Mouse (Mus musculus) MEL (cell line): ENCODE data around the gene Gnb3. TPM values are rescaled to one million over a fixed set of nuclear protein-coding genes. Genes with fewer than 3 reads are reported as not detected.

ENCODE experiments used
- DNase-seq: peaks from one replicate; pipeline ENCODE4 v3.0.0; 2011; ENCODE audit warnings: low read depth, low spot score
- H3K27ac ChIP-seq: 2 replicates; pipeline ENCODE4 v1.5.1; 2012; ENCODE audit warnings: low read depth, mild to moderate bottlenecking, control low read depth, low read length, moderate library complexity; ENCODE audit not compliant: control insufficient read depth
- H3K27me3 ChIP-seq, 2 experiments: fragments of 150-350 bp in 1 of 2; sonication (generic) in 1 of 2; 2 replicates each; pipeline ENCODE4 v1.6.1; 2012; ENCODE audit warnings: low read length in 2 of 2, mild to moderate bottlenecking in 2 of 2, improper control_type of control experiment in 1 of 2, moderate library complexity in 1 of 2; ENCODE audit not compliant: insufficient read depth in 2 of 2, control insufficient read depth in 1 of 2
- H3K36me3 ChIP-seq, 2 experiments: 2 replicates each; pipeline ENCODE4 v1.6.1; 2012 to 2014; ENCODE audit warnings: low read length in 2 of 2, improper control_type of control experiment in 1 of 2, inconsistent platforms in 1 of 2, mild to moderate bottlenecking in 1 of 2; ENCODE audit not compliant: insufficient read depth in 2 of 2, control insufficient read depth in 1 of 2
- H3K4me1 ChIP-seq, 2 experiments: fragments of 150-350 bp in 1 of 2; sonication (generic) in 1 of 2; 2 replicates each; pipeline ENCODE4 v1.6.1; 2012; ENCODE audit warnings: low read length in 2 of 2, improper control_type of control experiment in 1 of 2, mild to moderate bottlenecking in 1 of 2; ENCODE audit not compliant: insufficient read depth in 2 of 2, control insufficient read depth in 1 of 2
- H3K4me3 ChIP-seq, 2 experiments: fragments of 150-350 bp in 1 of 2; sonication (generic) in 1 of 2; 2 replicates each; pipeline ENCODE4 v1.5.1; 2012; ENCODE audit warnings: low read depth in 2 of 2, low read length in 2 of 2, mild to moderate bottlenecking in 2 of 2, moderate library complexity in 2 of 2, control low read depth in 1 of 2, improper control_type of control experiment in 1 of 2; ENCODE audit not compliant: control insufficient read depth in 1 of 2, insufficient read depth in 1 of 2
- H3K79me2 ChIP-seq: 2 replicates; pipeline ENCODE4 v1.6.1; 2012; ENCODE audit warnings: mild to moderate bottlenecking, low read length, moderate library complexity; ENCODE audit not compliant: control insufficient read depth, poor library complexity, insufficient read depth
- H3K9ac ChIP-seq: 2 replicates; pipeline ENCODE4 v1.6.1; 2012; ENCODE audit warnings: low read depth, mild to moderate bottlenecking, control low read depth, low read length, moderate library complexity; ENCODE audit not compliant: control insufficient read depth, poor library complexity, severe bottlenecking
- H3K9me3 ChIP-seq: fragments of 150-350 bp; sonication (generic); replicated peaks from 2 replicates; pipeline ENCODE4 v1.6.1; 2012; ENCODE audit warnings: mild to moderate bottlenecking, low read length, improper control_type of control experiment, moderate library complexity; ENCODE audit not compliant: insufficient read depth
- BHLHE40 ChIP-seq: IDR thresholded peaks from 2 replicates; pipeline ENCODE4 v1.6.1; 2012; ENCODE audit warnings: low read depth, mild to moderate bottlenecking, inconsistent platforms, low read length, improper control_type of control experiment, borderline replicate concordance
- CHD1 ChIP-seq: IDR thresholded peaks from 2 replicates; pipeline ENCODE4 v1.6.1; 2012; ENCODE audit warnings: low read depth, mild to moderate bottlenecking, inconsistent platforms, low read length, improper control_type of control experiment
- CHD2 ChIP-seq: IDR thresholded peaks from 2 replicates; pipeline ENCODE4 v1.6.1; 2011; ENCODE audit warnings: low read length, improper control_type of control experiment
- CTCF ChIP-seq, 3 experiments: IDR thresholded peaks in 2 of 3; conservative IDR thresholded peaks in 1 of 3; 2 replicates each; pipeline ENCODE4 v1.5.1; 2011 to 2012; ENCODE audit warnings: low read length in 3 of 3, low read depth in 2 of 3, mild to moderate bottlenecking in 2 of 3, improper control_type of control experiment in 1 of 3, inconsistent platforms in 1 of 3, mixed read lengths in 1 of 3, moderate library complexity in 1 of 3; ENCODE audit not compliant: control insufficient read depth in 1 of 3, insufficient read depth in 1 of 3, poor library complexity in 1 of 3, severe bottlenecking in 1 of 3
- E2F4 ChIP-seq: IDR thresholded peaks from 2 replicates; pipeline ENCODE4 v1.6.1; 2011; ENCODE audit warnings: low read depth, low read length, improper control_type of control experiment, borderline replicate concordance
- ELF1 ChIP-seq: IDR thresholded peaks from 2 replicates; pipeline ENCODE4 v1.6.1; 2014; ENCODE audit warnings: low read depth, mild to moderate bottlenecking, inconsistent platforms, low read length, improper control_type of control experiment, moderate library complexity
- GABPA ChIP-seq: IDR thresholded peaks from 2 replicates; pipeline ENCODE4 v1.6.1; 2012; ENCODE audit warnings: low read depth, mild to moderate bottlenecking, inconsistent platforms, low read length, improper control_type of control experiment, moderate library complexity
- HCFC1 ChIP-seq: IDR thresholded peaks from 2 replicates; pipeline ENCODE4 v1.6.1; 2012; ENCODE audit warnings: low read depth, mild to moderate bottlenecking, inconsistent platforms, low read length, improper control_type of control experiment, moderate library complexity
- JUND ChIP-seq: IDR thresholded peaks from 2 replicates; pipeline ENCODE4 v1.6.1; 2011; ENCODE audit warnings: low read depth, mild to moderate bottlenecking, improper control_type of control experiment, low read length
- KAT2A ChIP-seq: conservative IDR thresholded peaks from 2 replicates; pipeline ENCODE4 v1.6.1; 2012; ENCODE audit warnings: low read depth, low read length, improper control_type of control experiment, inconsistent platforms
- MAFK ChIP-seq: IDR thresholded peaks from 2 replicates; pipeline ENCODE4 v1.6.1; 2011; ENCODE audit warnings: low read depth, mild to moderate bottlenecking, low read length, improper control_type of control experiment, borderline replicate concordance
- MAX ChIP-seq: IDR thresholded peaks from 2 replicates; pipeline ENCODE4 v1.6.1; 2011; ENCODE audit warnings: low read length, improper control_type of control experiment
- MAZ ChIP-seq: IDR thresholded peaks from 2 replicates; pipeline ENCODE4 v1.6.1; 2012; ENCODE audit warnings: low read depth, mild to moderate bottlenecking, inconsistent platforms, low read length, improper control_type of control experiment
- MEF2A ChIP-seq: IDR thresholded peaks from 2 replicates; pipeline ENCODE4 v1.6.1; 2014; ENCODE audit warnings: low read depth, mild to moderate bottlenecking, inconsistent platforms, low read length, improper control_type of control experiment; ENCODE audit not compliant: poor library complexity, insufficient replicate concordance, severe bottlenecking; ENCODE audit errors: extremely low read depth
- MXI1 ChIP-seq: IDR thresholded peaks from 2 replicates; pipeline ENCODE4 v1.6.1; 2011; ENCODE audit warnings: mild to moderate bottlenecking, low read depth, low read length, improper control_type of control experiment
- MYB ChIP-seq: IDR thresholded peaks from 2 replicates; pipeline ENCODE4 v1.6.1; 2011; ENCODE audit warnings: mild to moderate bottlenecking, low read depth, low read length, improper control_type of control experiment
- MYC ChIP-seq: IDR thresholded peaks from 2 replicates; pipeline ENCODE4 v1.6.1; 2011; ENCODE audit warnings: low read depth, mild to moderate bottlenecking, low read length, improper control_type of control experiment, moderate library complexity
- NELFE ChIP-seq: IDR thresholded peaks from 2 replicates; pipeline ENCODE4 v1.6.1; 2011; ENCODE audit warnings: low read depth, low read length, improper control_type of control experiment
- NRF1 ChIP-seq: IDR thresholded peaks from 2 replicates; pipeline ENCODE4 v1.6.1; 2014; ENCODE audit warnings: low read depth, mild to moderate bottlenecking, inconsistent platforms, low read length, improper control_type of control experiment, moderate library complexity; ENCODE audit not compliant: poor library complexity, insufficient read depth, severe bottlenecking
- POLR2A ChIP-seq, 2 experiments: IDR thresholded peaks; 2 replicates each; pipeline ENCODE4 v1.6.1; 2011 to 2012; ENCODE audit warnings: low read length in 2 of 2, mild to moderate bottlenecking in 2 of 2, control low read depth in 1 of 2, improper control_type of control experiment in 1 of 2, low read depth in 1 of 2, moderate library complexity in 1 of 2; ENCODE audit not compliant: control insufficient read depth in 1 of 2, insufficient read depth in 1 of 2, poor library complexity in 1 of 2
- POLR2AphosphoS5 ChIP-seq: IDR thresholded peaks from 2 replicates; pipeline ENCODE4 v1.6.1; 2012; ENCODE audit warnings: low read depth, borderline replicate concordance, mild to moderate bottlenecking, inconsistent platforms, low read length, moderate library complexity, mixed read lengths
- RAD21 ChIP-seq: IDR thresholded peaks from 2 replicates; pipeline ENCODE4 v1.6.1; 2011; ENCODE audit warnings: mild to moderate bottlenecking, low read depth, low read length, improper control_type of control experiment
- RCOR1 ChIP-seq: IDR thresholded peaks from 2 replicates; pipeline ENCODE4 v1.6.1; 2012; ENCODE audit warnings: low read depth, mild to moderate bottlenecking, inconsistent platforms, low read length, improper control_type of control experiment
- SIN3A ChIP-seq: IDR thresholded peaks from 2 replicates; pipeline ENCODE4 v1.6.1; 2012; ENCODE audit warnings: low read length, improper control_type of control experiment, inconsistent platforms
- SMC3 ChIP-seq: IDR thresholded peaks from 2 replicates; pipeline ENCODE4 v1.6.1; 2011; ENCODE audit warnings: low read depth, low read length, improper control_type of control experiment
- TBP ChIP-seq: IDR thresholded peaks from 2 replicates; pipeline ENCODE4 v1.8.0; 2011; ENCODE audit warnings: low read depth, low read length, improper control_type of control experiment
- TCF12 ChIP-seq: IDR thresholded peaks from 2 replicates; pipeline ENCODE4 v1.6.1; 2014; ENCODE audit warnings: low read depth, mild to moderate bottlenecking, inconsistent platforms, low read length, improper control_type of control experiment, moderate library complexity
- UBTF ChIP-seq: IDR thresholded peaks from 2 replicates; pipeline ENCODE4 v1.6.1; 2012; ENCODE audit warnings: low read depth, mild to moderate bottlenecking, inconsistent platforms, low read length, improper control_type of control experiment, moderate library complexity, borderline replicate concordance; ENCODE audit not compliant: insufficient read depth
- USF1 ChIP-seq: IDR thresholded peaks from 2 replicates; pipeline ENCODE4 v1.6.1; 2014; ENCODE audit warnings: low read depth, mild to moderate bottlenecking, inconsistent platforms, low read length, improper control_type of control experiment, moderate library complexity
- USF2 ChIP-seq, 2 experiments: IDR thresholded peaks; 2 replicates each; pipeline ENCODE4 v1.6.1; 2011 to 2012; ENCODE audit warnings: improper control_type of control experiment in 2 of 2, low read length in 2 of 2, borderline replicate concordance in 1 of 2, inconsistent platforms in 1 of 2, low read depth in 1 of 2, mild to moderate bottlenecking in 1 of 2; ENCODE audit not compliant: insufficient read depth in 1 of 2
- ZC3H11A ChIP-seq: IDR thresholded peaks from 2 replicates; pipeline ENCODE4 v1.6.1; 2012; ENCODE audit warnings: low read depth, mild to moderate bottlenecking, inconsistent platforms, low read length, improper control_type of control experiment
- ZKSCAN1 ChIP-seq: IDR thresholded peaks from 2 replicates; pipeline ENCODE4 v1.6.1; 2012; ENCODE audit warnings: low read depth, mild to moderate bottlenecking, inconsistent platforms, low read length, improper control_type of control experiment, moderate library complexity
- ZMIZ1 ChIP-seq: IDR thresholded peaks from 2 replicates; pipeline ENCODE4 v1.6.1; 2012; ENCODE audit warnings: low read depth, mild to moderate bottlenecking, inconsistent platforms, low read length, improper control_type of control experiment, moderate library complexity
- ZNF384 ChIP-seq: IDR thresholded peaks from 2 replicates; pipeline ENCODE4 v1.6.1; 2012; ENCODE audit warnings: low read depth, mild to moderate bottlenecking, inconsistent platforms, low read length, improper control_type of control experiment
- polyA plus RNA-seq, 2 experiments: library from polyadenylated mRNA; stranded (reverse) in 1 of 2; unstranded in 1 of 2; fragments of >175 nt in 1 of 2; fragments of >200 nt in 1 of 2; gene quantifications; 2 replicates each; pipeline versions ENCODE4 v1.2.1 to v1.2.4; 2012; ENCODE audit warnings: low replicate concordance in 2 of 2, low read depth in 1 of 2; ENCODE audit not compliant: insufficient read length in 2 of 2, insufficient read depth in 1 of 2, missing spikeins in 1 of 2
- total RNA-seq: library from RNA; depleted of rRNA; stranded (reverse); fragments of 300-350 nt; gene quantifications from 2 replicates; pipeline ENCODE4 v1.2.3, GENCODE M21; 2012

Gene Gnb3
- total and polyA plus RNA-seq, 3 experiments, result 0.08 to 0.21 TPM; not detected in 1

GRCm38 (mm10) chr6:124829799-124830700 is 10.0 kb downstream of the Gnb3 start:
- Histone ChIP-seq H3K9me3 (no peaks in the 10 kb centered on the region), H3K27ac (peak overlapping the region; percentile 88)
- TF ChIP-seq CHD1, result peak; percentile 95; the same call in 1 of the 2 replicates
- TF ChIP-seq ZMIZ1, result peak; percentile 95
- peak; percentile 90 for TF ChIP-seq E2F4
- TF ChIP-seq MAZ, result peak; percentile 30; the same call in 1 of the 2 replicates
- TF ChIP-seq GABPA, result no peak
- TF ChIP-seq MAFK, result no peak
- TF ChIP-seq RCOR1, result no peak
- peak; percentile 26; the same call in 1 of the 2 replicates for TF ChIP-seq NRF1
- peak; percentile 40; the same call in 1 of the 2 replicates for TF ChIP-seq TCF12
- TF ChIP-seq MEF2A, result no peak
- no peak for TF ChIP-seq UBTF
- TF ChIP-seq MYC, result peak; percentile 65; the same call in 1 of the 2 replicates
- no peak for TF ChIP-seq RAD21
- TF ChIP-seq SMC3, result no peak; the same call in 1 of the 2 replicates
- TF ChIP-seq MAX, result no peak; the same call in none of the 2 replicates
- TF ChIP-seq USF2 (IDR thresholded peaks at IDR 0.05; ENCODE audit: borderline replicate concordance in 1 of 2, insufficient read depth in 1 of 2, low read depth in 1 of 2, low read length in 2 of 2), result no peak
- TF ChIP-seq JUND, result no peak
- TF ChIP-seq ZC3H11A, result no peak
- TF ChIP-seq ZNF384, result no peak
- TF ChIP-seq KAT2A, result peak; percentile 12
- peak; percentile 61 for TF ChIP-seq TBP
- peak; percentile 89 for TF ChIP-seq SIN3A
- TF ChIP-seq POLR2A (IDR thresholded peaks at IDR 0.05; ENCODE audit: control insufficient read depth in 1 of 2, insufficient read depth in 1 of 2, low read depth in 1 of 2, low read length in 2 of 2, poor library complexity in 1 of 2), result peak; percentile 33 to 74
- TF ChIP-seq HCFC1, result peak; percentile 63
- TF ChIP-seq ZKSCAN1, result no peak
- no peak for TF ChIP-seq BHLHE40
- TF ChIP-seq MYB, result 0 out of 2 replicates have a peak, but pooled peaks have one; percentile 5
- TF ChIP-seq CHD2, result peak; percentile 70
- no peak for TF ChIP-seq USF1
- TF ChIP-seq NELFE, result peak; percentile 43
- TF ChIP-seq ELF1, result 0 out of 2 replicates have a peak, but pooled peaks have one; percentile 59
- no peak for TF ChIP-seq POLR2AphosphoS5
- TF ChIP-seq CTCF (IDR thresholded peaks at IDR 0.05 in 2 of 3, conservative IDR thresholded peaks at IDR 0.05 in 1 of 3; ENCODE audit: control insufficient read depth in 1 of 3, insufficient read depth in 1 of 3, low read depth in 2 of 3, low read length in 3 of 3, poor library complexity in 1 of 3, severe bottlenecking in 1 of 3), result no peak
- peak; percentile 62 for TF ChIP-seq MXI1

More at GRCm38 (mm10) chr6:124829799-124830700, 10.0 kb downstream of the Gnb3 start:
- H3K79me2 ChIP-seq, result peaks cover 22% of the 10 kb centered on the region
- H3K4me1 ChIP-seq, result peaks cover 2 to 6% of the 10 kb centered on the region in 2 experiments; a peak in 3 of 4 replicates
- peak overlapping the region; percentile 85 for H3K9ac ChIP-seq
- peak; percentile 98 for DNase-seq
- no peaks in the 10 kb centered on the region for H3K27me3 ChIP-seq
- peaks cover 0 to 8% of the 10 kb centered on the region in 2 experiments; a peak in 2 of 4 replicates for H3K36me3 ChIP-seq
- peak overlapping the region; percentile 79 to 83 for H3K4me3 ChIP-seq
